Mouse (Mus musculus) kidney, adult 2 months (tissue): ENCODE results near the gene Klc3. TPM values are rescaled to one million over a fixed set of nuclear protein-coding genes. Genes with fewer than 3 reads are reported as not detected.

Experiments used
- DNase-seq: peaks from one replicate; pipeline ENCODE4 v3.0.0; 2021
- H3K27ac ChIP-seq: fragments of 200-500 bp; 2 replicates; pipeline ENCODE4 v1.5.1; 2012; ENCODE audit warnings: low read depth, low read length, control low read depth, inconsistent platforms; ENCODE audit not compliant: insufficient read depth
- H3K27me3 ChIP-seq: fragments of 200-500 bp; replicated peaks from 2 replicates; pipeline ENCODE4 v1.6.1; 2012; ENCODE audit warnings: mild to moderate bottlenecking, moderate library complexity, low read length, inconsistent platforms; ENCODE audit not compliant: control insufficient read depth, insufficient read depth
- H3K36me3 ChIP-seq: fragments of 200-500 bp; 2 replicates; pipeline ENCODE4 v1.6.1; 2012; ENCODE audit warnings: mild to moderate bottlenecking, moderate library complexity, low read length, inconsistent platforms; ENCODE audit not compliant: control insufficient read depth, insufficient read depth
- H3K4me1 ChIP-seq: fragments of 200-500 bp; 2 replicates; pipeline ENCODE4 v1.6.1; 2011; ENCODE audit warnings: low read length; ENCODE audit not compliant: control insufficient read depth, insufficient read depth
- H3K4me3 ChIP-seq: fragments of 200-500 bp; 2 replicates; pipeline ENCODE4 v1.5.1; 2011; ENCODE audit warnings: mild to moderate bottlenecking, low read depth, low read length, control low read depth; ENCODE audit not compliant: insufficient read depth
- CTCF ChIP-seq: fragments of 200-500 bp; conservative IDR thresholded peaks from 2 replicates; pipeline ENCODE4 v1.5.1; 2011; ENCODE audit warnings: low read depth, mild to moderate bottlenecking, control low read depth, low read length, moderate library complexity, mixed read lengths; ENCODE audit not compliant: insufficient read depth, insufficient read length
- POLR2A ChIP-seq: fragments of 200-500 bp; IDR thresholded peaks from one replicate; pipeline ENCODE4 v1.6.1; 2011; ENCODE audit warnings: low read depth, low read length, control low read depth
- WGBS: fragments of 180-500 bp; shearing (Covaris S2); methylation state at CpG from one replicate; pipeline ENCODE4 v1.1.7; 2018; 5-methylcytosine and 5-hydroxymethylcytosine counted together
- polyA plus RNA-seq: library from polyadenylated mRNA; depleted of rRNA; stranded (reverse); fragments of >200 nt; gene quantifications from 2 replicates; pipeline ENCODE4 v1.2.3, GENCODE M21; 2012; rRNA removed

Klc3 gene
- polyA plus RNA-seq, result 3.7 and 5.0 TPM in 2 replicates

DNA sequence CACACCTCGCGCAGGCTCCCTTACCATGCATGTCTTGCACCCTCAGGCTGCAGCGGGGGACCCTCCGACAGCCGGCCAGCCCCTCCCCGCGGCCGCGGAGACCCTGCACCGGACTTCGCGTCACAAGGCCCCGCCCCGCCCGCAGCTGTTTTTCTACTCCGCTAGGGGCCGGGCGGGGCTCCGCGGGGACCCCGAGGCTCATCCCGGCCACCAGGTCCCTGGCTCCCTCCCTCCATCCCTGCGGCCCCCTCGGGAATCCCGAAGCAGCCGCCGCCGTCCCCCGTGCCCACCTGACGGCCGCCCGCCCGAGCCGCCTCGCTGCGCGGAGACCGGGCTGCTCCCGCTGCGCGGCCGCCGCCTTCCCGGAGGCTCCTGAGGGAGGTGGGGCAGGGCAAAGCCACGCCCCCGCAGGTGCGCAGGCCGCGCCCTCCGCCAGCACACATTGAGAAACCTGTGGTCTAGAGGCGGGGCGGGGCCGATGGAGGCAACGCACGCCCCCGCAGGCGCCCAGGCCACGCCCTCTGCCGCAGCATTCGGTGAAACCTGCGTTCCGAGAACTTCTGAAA is at the start of gene Klc3:
Gene Klc3 (minus strand): TSS at position 374 of the 566 bp plus-strand sequence.
- H3K27me3 ChIP-seq, result no peaks in the 10 kb centered on the region
- peak within 1 kb of the TSS; percentile 50 for H3K4me3 ChIP-seq
- H3K36me3 ChIP-seq, result no peaks in the 10 kb centered on the region
- WGBS, result under 1% methylated on average over 62 of the region's 62 CpGs
- no peak within 1 kb of the TSS for H3K27ac ChIP-seq
- DNase-seq, result peak; percentile 89
- TF ChIP-seq POLR2A (no peak), CTCF (no peak)
- H3K4me1 ChIP-seq, result no peaks in the 10 kb centered on the region

DNA sequence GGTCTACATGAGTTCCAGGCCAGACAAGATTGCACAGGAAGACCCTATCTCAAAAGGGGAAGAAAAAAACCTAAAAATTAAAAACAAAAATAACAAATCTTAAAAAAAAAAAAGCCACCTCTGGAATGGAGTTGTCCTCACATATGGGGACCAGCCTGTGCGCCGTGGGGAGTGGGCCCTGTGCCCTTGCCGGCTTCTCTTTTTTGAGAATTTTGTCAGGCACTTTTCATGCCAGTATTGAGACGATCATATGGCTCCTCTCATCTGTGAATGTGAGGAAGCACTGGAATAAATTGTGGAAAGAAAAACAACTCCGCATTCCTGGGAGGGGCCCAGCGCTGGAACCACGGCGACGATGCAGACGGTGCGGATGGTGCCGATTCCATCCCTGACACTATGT is 45.3 kb upstream of the Klc3 start:
- Histone ChIP-seq H3K27ac (no peak overlapping the region), H3K27me3 (no peaks in the 10 kb centered on the region), H3K36me3 (no peaks in the 10 kb centered on the region; the same call in 1 of the 2 replicates), H3K4me3 (no peak overlapping the region), H3K4me1 (no peaks in the 10 kb centered on the region)
- no peak for DNase-seq
- TF ChIP-seq CTCF, result no peak
- no peak for TF ChIP-seq POLR2A
- 66% methylated on average over 12 of the region's 12 CpGs for WGBS

DNA sequence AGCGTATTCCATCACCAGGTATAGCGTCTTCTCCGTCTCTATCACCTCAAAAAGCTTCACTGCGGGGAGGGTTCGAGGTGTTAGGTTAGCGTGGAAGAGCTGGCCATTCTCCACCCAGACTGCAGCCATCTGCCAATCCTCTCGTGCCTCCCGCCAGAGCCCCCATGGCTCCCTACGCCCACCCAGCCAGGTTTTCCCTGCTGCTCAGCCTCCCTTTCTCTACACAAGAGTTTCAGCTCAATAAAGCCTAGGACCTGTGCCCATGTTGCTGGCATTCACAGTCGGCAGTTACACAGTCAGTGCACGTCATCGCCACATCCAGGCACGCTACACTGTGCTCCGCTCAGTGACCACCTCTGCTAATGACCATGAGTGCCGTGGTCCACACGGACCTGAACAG is 43.8 kb upstream of the Klc3 start:
- no peaks in the 10 kb centered on the region for H3K4me1 ChIP-seq
- WGBS, result 96% methylated on average over 16 of the region's 16 CpGs
- no peaks in the 10 kb centered on the region for H3K27me3 ChIP-seq
- H3K27ac ChIP-seq, result no peak overlapping the region
- H3K36me3 ChIP-seq, result no peaks in the 10 kb centered on the region; the same call in 1 of the 2 replicates
- no peak overlapping the region for H3K4me3 ChIP-seq
- no peak for DNase-seq
- TF ChIP-seq POLR2A (no peak), CTCF (no peak)

DNA sequence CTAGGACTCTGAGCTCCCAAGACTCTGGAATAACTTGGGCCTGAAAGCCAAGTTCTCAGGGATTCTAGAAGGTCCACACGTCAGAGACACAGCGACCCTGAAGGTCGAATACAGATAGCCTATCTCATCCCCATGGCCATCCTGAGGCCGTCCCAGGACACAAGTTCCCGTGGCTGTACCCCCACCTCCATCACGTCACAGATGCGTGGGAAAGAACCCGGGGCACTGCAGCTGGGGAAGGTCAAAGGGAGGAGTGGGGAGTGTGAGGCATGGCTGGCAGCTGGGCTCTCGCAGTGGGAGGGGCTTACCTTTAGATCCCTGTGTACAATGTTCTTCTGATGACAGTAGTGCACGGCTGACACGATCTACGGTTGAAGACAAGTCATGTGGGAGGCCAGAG is 40.9 kb upstream of the Klc3 start:
- 63% methylated on average over 12 of the region's 12 CpGs for WGBS
- H3K4me3 ChIP-seq, result no peak overlapping the region
- H3K27ac ChIP-seq, result no peak overlapping the region
- DNase-seq, result no peak
- no peaks in the 10 kb centered on the region; the same call in 1 of the 2 replicates for H3K36me3 ChIP-seq
- no peaks in the 10 kb centered on the region for H3K27me3 ChIP-seq
- peaks cover 6% of the 10 kb centered on the region for H3K4me1 ChIP-seq
- TF ChIP-seq POLR2A (no peak), CTCF (no peak)

DNA sequence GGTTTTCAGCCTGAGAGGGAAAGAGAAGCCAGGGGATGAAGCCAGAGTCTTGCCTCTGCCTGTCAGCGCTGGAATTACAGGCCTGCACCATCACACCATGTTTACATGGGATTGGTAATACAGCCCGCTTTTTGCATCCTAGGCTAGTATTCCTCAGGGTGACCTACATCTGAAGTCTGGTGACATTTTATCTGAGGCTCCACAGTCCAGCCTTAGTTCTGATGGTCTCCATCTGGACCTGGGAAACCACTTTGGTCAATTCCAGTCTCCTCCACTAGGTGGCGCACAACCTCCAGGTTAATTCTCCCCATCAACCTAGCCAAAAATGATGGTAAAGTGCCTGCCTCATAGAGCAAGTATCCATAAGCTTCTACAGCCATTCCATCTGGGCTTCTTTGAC is 39.4 kb upstream of the Klc3 start:
- Histone ChIP-seq H3K36me3 (no peaks in the 10 kb centered on the region; the same call in 1 of the 2 replicates), H3K27ac (no peak overlapping the region), H3K27me3 (no peaks in the 10 kb centered on the region), H3K4me3 (no peak overlapping the region), H3K4me1 (peaks cover 7% of the 10 kb centered on the region)
- peak; percentile 85 for DNase-seq
- WGBS, result 29% methylated on average over 3 of the region's 3 CpGs
- TF ChIP-seq POLR2A (no peak), CTCF (peak; percentile 85)

DNA sequence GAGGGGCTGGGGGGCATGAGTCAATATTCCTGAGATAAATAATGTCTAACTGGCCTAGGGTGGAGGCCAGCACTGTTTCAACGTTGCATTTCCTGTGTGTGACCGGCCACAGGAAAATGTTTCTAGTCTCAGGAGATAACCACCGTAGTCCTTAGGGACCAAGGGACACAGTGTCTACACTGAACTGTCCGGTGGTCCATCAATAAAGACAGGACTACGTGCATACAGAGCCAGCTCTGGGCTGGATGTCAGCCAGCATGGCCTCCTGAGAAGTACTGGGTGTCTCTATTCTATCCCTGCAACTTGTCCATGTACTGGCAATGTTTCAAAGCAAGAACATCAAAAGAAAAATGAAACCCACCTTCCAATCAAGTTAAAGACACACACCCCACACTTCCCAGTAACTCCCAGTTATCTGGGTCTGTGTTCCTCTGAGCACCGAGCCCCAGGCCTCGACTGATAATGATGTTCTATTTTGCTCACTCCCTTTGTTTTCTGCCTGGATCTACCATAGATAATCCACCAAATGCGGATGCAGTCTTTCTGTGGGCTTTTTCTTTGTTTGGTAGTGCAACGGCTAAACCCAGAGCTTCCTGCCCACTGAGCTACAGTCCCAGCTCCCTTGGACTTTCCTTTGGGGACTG is 37.7 kb upstream of the Klc3 start:
- no peak overlapping the region for H3K4me3 ChIP-seq
- no peaks in the 10 kb centered on the region for H3K27me3 ChIP-seq
- TF ChIP-seq CTCF (no peak), POLR2A (no peak)
- peak; percentile 74 for DNase-seq
- WGBS, result 64% methylated on average over 9 of the region's 9 CpGs
- no peaks in the 10 kb centered on the region for H3K36me3 ChIP-seq
- H3K27ac ChIP-seq, result no peak overlapping the region
- H3K4me1 ChIP-seq, result peaks cover 7% of the 10 kb centered on the region

DNA sequence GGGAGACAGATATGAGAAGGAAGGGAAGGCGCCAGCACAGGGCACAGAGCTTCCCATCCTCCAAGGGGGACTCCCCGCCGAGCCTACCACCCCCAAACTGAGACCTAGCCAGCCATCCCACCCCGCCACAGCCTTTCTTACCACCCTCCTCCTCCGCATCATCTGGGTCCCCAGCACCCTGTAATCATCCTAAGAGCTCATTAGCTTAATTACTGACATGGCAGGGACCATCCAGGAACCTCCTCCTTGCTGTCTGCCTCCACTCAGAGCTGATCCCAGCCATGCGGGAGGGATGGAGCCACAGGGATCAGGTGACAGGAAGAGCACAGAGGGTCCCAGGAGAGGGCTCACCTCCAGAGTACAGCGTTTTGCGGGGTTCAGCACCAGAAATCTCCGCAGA is 33.1 kb upstream of the Klc3 start:
- no peak overlapping the region for H3K4me3 ChIP-seq
- H3K36me3 ChIP-seq, result peaks cover 2% of the 10 kb centered on the region
- WGBS, result 86% methylated on average over 9 of the region's 9 CpGs
- TF ChIP-seq CTCF (no peak), POLR2A (no peak)
- H3K27me3 ChIP-seq, result no peaks in the 10 kb centered on the region
- H3K4me1 ChIP-seq, result peaks cover 7% of the 10 kb centered on the region
- no peak overlapping the region for H3K27ac ChIP-seq
- no peak for DNase-seq
